Mouse (Mus musculus) embryo, embryonic 10 days (tissue): Measurements from ENCODE around the gene Gnai2.

Source experiments
- DNase-seq: peaks from one replicate; pipeline ENCODE4 v3.0.0-alpha.2; 2015; ENCODE audit warnings: low spot score

The Gnai2 gene

DNA sequence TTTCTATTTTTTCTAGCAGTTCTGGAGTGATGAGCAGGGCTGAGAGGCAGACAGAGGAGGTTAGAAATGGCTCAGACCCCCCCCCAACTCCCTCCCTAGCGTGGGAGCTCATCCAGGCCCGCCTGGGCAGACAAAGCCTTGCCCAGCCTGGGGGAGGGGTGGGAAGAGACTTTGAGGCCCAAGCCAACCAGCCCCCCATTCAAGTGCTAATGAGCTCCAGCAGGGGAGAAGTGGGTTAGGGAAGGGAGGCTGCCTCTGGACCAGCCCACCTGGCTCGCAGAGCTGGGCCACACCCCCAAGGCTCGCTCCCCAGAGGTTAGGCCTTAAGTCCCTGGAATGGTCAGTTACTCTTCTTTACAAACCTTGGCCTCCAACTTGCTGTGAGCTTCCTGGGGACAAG is 4.6 kb downstream of the Gnai2 start:
- DNase-seq, result peak; percentile 86

GRCm38 (mm10) chr9:107629901-107630425 is 5.2 kb downstream of the Gnai2 start:
- peak; percentile 71 for DNase-seq

- DNase-seq, result no peak
Observed at GRCm38 (mm10) chr9:107629411-107629730, 5.8 kb downstream of the Gnai2 start.

DNA sequence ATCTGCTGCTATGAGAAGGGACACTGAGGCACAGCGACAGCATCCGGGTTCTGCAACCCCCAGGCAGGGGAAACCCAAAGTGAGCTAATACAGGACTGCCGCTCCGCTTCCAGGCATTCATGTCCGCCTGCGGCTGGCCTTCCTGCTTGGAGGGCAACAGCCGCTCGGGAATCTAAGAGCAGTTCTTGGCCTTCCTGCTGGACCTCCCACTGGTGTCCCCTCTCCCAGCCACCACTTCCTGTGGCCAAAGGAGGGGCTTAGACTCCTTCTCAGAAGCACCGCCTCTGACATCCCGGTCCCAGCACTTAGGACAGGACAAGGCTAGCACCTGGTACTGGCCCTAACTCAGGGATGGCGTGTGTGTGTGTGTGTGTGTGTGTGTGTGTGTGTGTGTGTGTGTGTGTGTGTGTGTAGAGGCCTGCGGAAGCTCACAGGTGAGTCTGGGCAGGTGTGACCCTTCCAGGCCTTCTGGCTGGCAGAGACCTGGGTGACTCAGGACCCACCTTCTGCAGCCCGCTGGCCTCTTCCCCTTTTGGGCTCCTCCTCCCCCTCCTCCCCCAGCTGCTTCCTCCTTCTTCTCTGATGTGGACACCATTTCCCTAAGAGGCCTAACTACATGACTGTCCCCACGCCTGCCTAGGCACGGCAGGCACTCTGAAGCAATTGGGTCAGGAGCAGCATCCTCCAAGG is 6.3 kb downstream of the Gnai2 start:
- DNase-seq, result peak; percentile 55

GRCm38 (mm10) chr9:107627387-107628255 is 7.5 kb downstream of the Gnai2 start:
- DNase-seq, result no peak

- DNase-seq, result peak; percentile 95
Observed at GRCm38 (mm10) chr9:107626844-107627277, 8.3 kb downstream of the Gnai2 start.

GRCm38 (mm10) chr9:107626158-107626843 is 8.9 kb downstream of the Gnai2 start:
- no peak for DNase-seq

- DNase-seq, result no peak
Observed at GRCm38 (mm10) chr9:107625351-107626128, 9.6 kb downstream of the Gnai2 start.

- DNase-seq, result no peak
Observed at GRCm38 (mm10) chr9:107624951-107625350, 10.2 kb downstream of the Gnai2 start.

GRCm38 (mm10) chr9:107624539-107624938 is 10.6 kb downstream of the Gnai2 start:
- DNase-seq, result no peak

GRCm38 (mm10) chr9:107620954-107621353 is 14.2 kb downstream of the Gnai2 start:
- DNase-seq, result no peak

DNA sequence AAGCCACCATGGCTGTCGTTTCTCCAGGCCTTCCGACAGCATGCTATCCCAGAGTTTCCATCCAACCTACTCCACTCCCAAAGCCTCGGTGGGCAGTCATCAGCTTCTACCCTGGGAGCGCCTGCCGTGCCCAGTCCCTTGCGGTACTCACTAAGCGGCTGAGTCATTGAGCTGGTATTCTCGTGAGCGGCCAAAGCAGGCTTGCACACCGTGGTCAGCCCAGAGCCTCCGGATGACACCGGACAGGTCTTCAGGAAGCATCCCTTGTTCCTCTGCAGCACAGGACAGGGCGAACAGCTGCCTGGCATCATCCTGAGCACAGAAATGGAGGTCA is 15.7 kb downstream of the Gnai2 start:
- no peak for DNase-seq

DNA sequence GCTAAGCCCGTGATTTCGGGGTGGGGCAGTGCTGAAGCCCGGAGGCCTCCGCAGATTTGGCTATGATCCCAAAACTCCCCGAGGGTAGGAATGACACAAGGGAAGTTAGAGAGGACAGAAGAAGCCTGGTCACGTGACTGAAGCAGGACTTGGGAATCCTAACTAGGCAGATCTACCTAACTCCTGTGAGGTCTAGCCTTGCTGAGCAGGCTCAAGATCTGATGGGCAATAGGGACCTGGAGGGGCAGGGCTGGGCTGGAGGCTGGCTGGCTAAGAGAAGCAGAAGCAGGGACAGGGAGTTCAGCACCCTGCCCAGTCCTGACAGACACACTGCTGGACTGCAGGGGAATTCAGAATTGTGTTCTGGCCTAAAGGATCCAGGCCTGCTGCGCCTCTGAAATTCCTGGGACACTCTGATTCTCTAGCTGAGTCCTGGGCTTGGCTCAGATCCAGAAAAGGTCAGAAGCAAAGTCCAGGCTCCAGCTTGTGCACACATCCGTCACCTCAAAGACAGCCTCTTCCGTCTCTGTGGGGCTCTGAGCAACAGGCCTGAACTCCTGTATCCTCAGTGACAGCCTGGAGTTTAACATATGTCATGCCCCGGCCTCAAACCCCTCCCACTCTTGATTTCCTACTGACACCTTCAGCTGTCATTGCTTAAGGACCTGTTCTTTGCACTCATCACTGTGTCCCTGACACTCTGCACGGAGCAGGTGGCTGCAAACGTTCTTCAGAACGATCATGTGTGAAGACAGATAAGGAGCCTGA is 16.2 kb downstream of the Gnai2 start:
- no peak for DNase-seq

DNA sequence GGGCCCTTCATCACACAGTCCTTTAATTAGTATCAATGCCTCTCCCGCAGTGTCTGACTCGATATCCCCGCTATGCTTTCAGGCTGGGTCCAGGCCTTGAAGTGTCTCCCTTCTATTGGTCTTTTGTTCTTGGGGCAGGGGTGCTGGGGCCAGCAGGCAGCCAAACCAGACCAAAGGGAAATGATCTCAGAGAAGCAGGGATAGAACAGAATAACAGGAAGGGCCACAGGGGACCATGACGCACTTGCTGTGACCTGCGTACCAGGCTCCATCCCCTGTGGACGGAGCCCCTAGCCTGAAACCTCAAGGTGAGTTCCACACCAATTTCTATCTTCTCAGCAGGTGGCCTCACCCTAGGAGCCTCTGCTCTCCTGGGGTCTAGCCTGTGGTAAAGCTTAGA is 17.1 kb downstream of the Gnai2 start:
- DNase-seq, result no peak

DNA sequence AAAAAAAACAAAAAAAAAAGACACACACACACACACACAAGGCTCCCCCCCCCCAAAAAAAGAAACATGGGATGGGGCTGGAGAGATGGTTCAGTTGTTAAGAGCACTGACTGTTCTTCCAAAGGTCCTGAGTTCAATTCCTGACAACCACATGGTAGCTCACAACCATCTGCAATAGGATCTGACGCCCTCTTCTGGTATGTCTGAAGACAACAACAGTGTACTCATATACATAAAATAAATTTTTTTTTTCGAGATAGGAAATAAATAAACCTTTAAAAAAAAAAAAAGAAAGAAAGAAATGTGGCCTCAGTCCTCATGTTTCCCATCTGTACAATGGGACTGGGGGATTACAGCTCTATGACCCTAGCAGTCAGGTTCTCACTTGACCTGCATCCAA is 17.7 kb downstream of the Gnai2 start:
- no peak for DNase-seq

GRCm38 (mm10) chr9:107615035-107615434 is 20.1 kb downstream of the Gnai2 start:
- DNase-seq, result no peak

GRCm38 (mm10) chr9:107612945-107613569 is 22.1 kb downstream of the Gnai2 start:
- DNase-seq, result no peak

GRCm38 (mm10) chr9:107612191-107612944 is 22.8 kb downstream of the Gnai2 start:
- DNase-seq, result peak; percentile 97

DNA sequence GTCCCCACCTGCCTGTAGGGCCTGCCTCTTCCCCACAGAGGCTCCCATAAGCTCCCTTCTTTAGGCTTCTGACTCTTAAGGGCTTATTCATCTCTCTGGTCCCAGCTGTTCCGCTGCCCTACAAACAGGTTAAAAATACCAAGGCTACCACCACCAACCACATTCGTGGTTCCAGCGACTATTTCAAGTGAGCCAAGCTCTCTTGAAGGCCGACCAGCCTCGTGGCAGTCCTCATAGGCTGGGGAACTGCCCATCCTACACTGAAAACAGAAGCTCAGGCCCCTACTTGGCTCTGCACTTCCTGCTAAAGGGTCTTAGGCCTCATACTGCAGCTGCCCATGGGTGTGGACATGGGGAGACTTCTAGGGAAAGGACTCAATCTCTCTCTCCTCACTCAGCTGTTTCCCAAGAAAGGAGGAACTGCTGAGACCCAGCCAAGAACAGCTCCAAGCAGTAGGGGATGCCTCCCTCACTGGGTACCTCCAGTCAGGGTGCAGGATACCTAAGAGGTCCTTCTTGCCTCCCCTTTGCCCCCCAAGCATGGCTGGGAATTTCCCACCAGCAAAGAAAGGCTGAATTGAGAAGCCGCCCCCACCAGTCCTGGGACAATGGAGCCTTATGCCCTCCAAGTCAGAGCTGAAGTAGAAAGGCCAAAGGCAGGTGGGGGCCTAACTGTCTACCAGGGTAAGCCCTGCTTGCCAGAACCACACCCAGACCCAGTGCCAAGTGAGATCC is 23.5 kb downstream of the Gnai2 start:
- DNase-seq, result no peak
